ENCODE assay signal across 26 mouse cellular contexts in the genomic region with DNA sequence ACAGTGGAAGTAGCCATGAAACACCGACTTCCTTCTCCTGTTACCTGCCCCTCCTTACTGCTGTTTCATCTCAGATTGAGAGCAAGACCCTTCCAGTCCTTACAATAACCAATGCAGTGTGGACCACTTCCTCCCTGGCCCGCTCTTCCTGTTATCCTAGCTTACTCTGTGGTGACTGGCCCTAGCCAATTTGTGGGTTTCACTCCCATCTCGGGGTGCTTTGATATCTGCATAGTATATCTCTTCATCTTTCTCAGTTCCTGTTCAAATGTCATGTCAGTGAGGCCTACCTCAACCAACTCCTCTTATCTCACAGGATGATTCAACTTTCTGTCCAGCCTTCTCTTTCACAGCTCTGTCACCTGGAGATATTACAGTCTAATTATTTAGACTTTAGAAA. TPM values are rescaled to one million over a fixed set of nuclear protein-coding genes. Genes with fewer than 3 reads are reported as not detected.
DNase-seq lines count a peak whose midpoint lies in the region; ATAC-seq and TF ChIP-seq lines count a peak whose summit lies in the region.
"Had no signal": no experiment of that assay in that cellular context is flagged by ENCODE, and none has a peak within 500 bp of the region (broad histone marks: within the 10 kb centered on the region; RNA-seq: fewer than 3 reads in every experiment).

No protein-coding gene starts in this region.

- intact Hi-C loops in gastrocnemius, adult 2 months (cut with DNase I) = no loop called here

- peak; percentile 41 for DNase-seq in thymus, postnatal 0 days (ENCODE audit: low spot score)
- DNase-seq in thymus, postnatal 4 days = no peak
- DNase-seq in MEL (ENCODE audit: low read depth, low spot score) = peak; percentile 37
- DNase-seq in induced T-regulatory cell, adult 2 months (ENCODE audit: low read depth) = peak; percentile 85
- DNase-seq in natural killer cell, adult 2 months (ENCODE audit: low spot score in 2 of 2) = peak; percentile 39 to 54
- DNase-seq in lung, postnatal 25 days (ENCODE audit: low spot score) = no peak
- no peak for DNase-seq in gastrocnemius, adult 2 months
- DNase-seq: adrenal gland, adult 8-10 months; cerebellum, adult 2 months; cerebellum, postnatal 25 days; gastrocnemius, postnatal 25 days; heart, adult 2 months; heart, postnatal 14 days; kidney, adult 9 months; kidney, postnatal 25 days; liver, postnatal 0 days had no signal

- no peak overlapping the region for H3K4me3 ChIP-seq in MEL (ENCODE audit: control insufficient read depth in 1 of 2, insufficient read depth in 1 of 2, low read depth in 2 of 2, low read length in 2 of 2)
- H3K4me3 ChIP-seq in kidney, embryonic 14.5 days (ENCODE audit: low read length) = no peak overlapping the region
- H3K4me3 ChIP-seq in gastrocnemius, adult 2 months = no peak overlapping the region
- H3K4me3 ChIP-seq: forebrain, embryonic 13.5 days; heart, adult 2 months; heart, embryonic 13.5 days; hindbrain, embryonic 12.5 days; limb, embryonic 12.5 days; megakaryocyte, embryonic 14.5 days; midbrain, embryonic 13.5 days; neural tube, embryonic 13.5 days had no signal

- TF ChIP-seq POLR2A in MEL (IDR thresholded peaks at IDR 0.05; ENCODE audit: control insufficient read depth in 1 of 2, insufficient read depth in 1 of 2, low read depth in 1 of 2, low read length in 2 of 2, poor library complexity in 1 of 2) = no peak

- no peaks in the 10 kb centered on the region; a peak in 1 of 4 replicates for H3K27me3 ChIP-seq in MEL (ENCODE audit: control insufficient read depth in 1 of 2, insufficient read depth in 2 of 2, low read length in 2 of 2)
- no peaks in the 10 kb centered on the region for H3K27me3 ChIP-seq in kidney, embryonic 14.5 days (ENCODE audit: control insufficient read depth, insufficient read depth, low read length)
- H3K27me3 ChIP-seq: forebrain, embryonic 13.5 days; heart, embryonic 13.5 days; hindbrain, embryonic 12.5 days; limb, embryonic 12.5 days; midbrain, embryonic 13.5 days; neural tube, embryonic 13.5 days had no signal

- no peak for TF ChIP-seq CTCF in MEL (IDR thresholded peaks at IDR 0.05 in 2 of 3, conservative IDR thresholded peaks at IDR 0.05 in 1 of 3; ENCODE audit: control insufficient read depth in 1 of 3, insufficient read depth in 1 of 3, low read depth in 2 of 3, low read length in 3 of 3, poor library complexity in 1 of 3, severe bottlenecking in 1 of 3)
- no peak for TF ChIP-seq CTCF in gastrocnemius, adult 2 months (IDR thresholded peaks at IDR 0.05)

- TF ChIP-seq EP300 in MEL (IDR thresholded peaks at IDR 0.05; ENCODE audit: low read depth in 1 of 2, low read length in 2 of 2) = peak; percentile 47 to 52

- 80% methylated on average over 3 of the region's 3 CpGs for WGBS in kidney, embryonic 14.5 days

- H3K27ac ChIP-seq in MEL (ENCODE audit: control insufficient read depth, low read depth, low read length) = 0 out of 2 replicates have a peak overlapping the region, but pooled peaks have one; percentile 20
- no peak overlapping the region for H3K27ac ChIP-seq in kidney, embryonic 14.5 days (ENCODE audit: low read depth, low read length)
- no peak overlapping the region for H3K27ac ChIP-seq in gastrocnemius, adult 2 months
- H3K27ac ChIP-seq: forebrain, embryonic 13.5 days; heart, adult 2 months; heart, embryonic 13.5 days; hindbrain, embryonic 12.5 days; limb, embryonic 12.5 days; midbrain, embryonic 13.5 days; neural tube, embryonic 13.5 days had no signal

- H3K4me2 ChIP-seq in kidney, embryonic 14.5 days (replicated peaks; ENCODE audit: low read depth, low read length) = no peak overlapping the region
- H3K4me2 ChIP-seq: forebrain, embryonic 13.5 days; heart, embryonic 13.5 days; hindbrain, embryonic 12.5 days; limb, embryonic 12.5 days; liver, embryonic 11.5 days; midbrain, embryonic 13.5 days; neural tube, embryonic 13.5 days had no signal

- H3K9ac ChIP-seq in MEL (ENCODE audit: control insufficient read depth, low read depth, low read length, poor library complexity, severe bottlenecking) = no peak overlapping the region
- no peak overlapping the region for H3K9ac ChIP-seq in kidney, embryonic 14.5 days (ENCODE audit: low read depth, low read length)
- H3K9ac ChIP-seq: forebrain, embryonic 13.5 days; heart, embryonic 13.5 days; hindbrain, embryonic 12.5 days; limb, embryonic 12.5 days; liver, postnatal 0 days; midbrain, embryonic 13.5 days; neural tube, embryonic 13.5 days had no signal

- H3K79me2 ChIP-seq in MEL (ENCODE audit: control insufficient read depth, insufficient read depth, low read length, poor library complexity) = no peaks in the 10 kb centered on the region

- H3K4me1 ChIP-seq in MEL (ENCODE audit: control insufficient read depth in 1 of 2, insufficient read depth in 2 of 2, low read length in 2 of 2) = peaks cover 0 to 3% of the 10 kb centered on the region in 2 experiments; a peak in 2 of 4 replicates
- no peaks in the 10 kb centered on the region for H3K4me1 ChIP-seq in kidney, embryonic 14.5 days (ENCODE audit: control insufficient read depth, insufficient read depth, low read length)
- H3K4me1 ChIP-seq: forebrain, embryonic 13.5 days; hindbrain, embryonic 12.5 days; limb, embryonic 12.5 days; midbrain, embryonic 13.5 days; neural tube, embryonic 13.5 days had no signal

- TF ChIP-seq RAD21 in MEL (IDR thresholded peaks at IDR 0.05; ENCODE audit: low read depth, low read length) = no peak

- ATAC-seq in kidney, embryonic 14.5 days (ENCODE audit: low FRiP score, low TSS enrichment) = no peak
- ATAC-seq: forebrain, embryonic 13.5 days; liver, postnatal 0 days; lung, postnatal 0 days; midbrain, embryonic 13.5 days had no signal

- no peaks in the 10 kb centered on the region for H3K9me3 ChIP-seq in MEL (replicated peaks; ENCODE audit: insufficient read depth, low read length)
- H3K9me3 ChIP-seq in kidney, embryonic 14.5 days (ENCODE audit: control insufficient read depth, low read length) = no peaks in the 10 kb centered on the region
- H3K9me3 ChIP-seq: forebrain, embryonic 13.5 days; heart, embryonic 13.5 days; hindbrain, embryonic 12.5 days; limb, embryonic 12.5 days; megakaryocyte, embryonic 14.5 days; midbrain, embryonic 13.5 days; neural tube, embryonic 13.5 days had no signal

- no peaks in the 10 kb centered on the region for H3K36me3 ChIP-seq in MEL (ENCODE audit: control insufficient read depth in 1 of 2, insufficient read depth in 2 of 2, low read length in 2 of 2)
- no peaks in the 10 kb centered on the region for H3K36me3 ChIP-seq in kidney, embryonic 14.5 days (ENCODE audit: control insufficient read depth, insufficient read depth, low read length)
- H3K36me3 ChIP-seq: heart, embryonic 13.5 days; hindbrain, embryonic 12.5 days; limb, embryonic 12.5 days; midbrain, embryonic 13.5 days; neural tube, embryonic 13.5 days had no signal

TF ChIP-seq in MEL, 35 proteins besides CTCF, POLR2A, EP300 and RAD21:
- TF ChIP-seq ETS1 (IDR thresholded peaks at IDR 0.05; ENCODE audit: low read depth, low read length) (peak; percentile 45), RCOR1 (IDR thresholded peaks at IDR 0.05; ENCODE audit: low read depth, low read length) (no peak), SMC3 (IDR thresholded peaks at IDR 0.05; ENCODE audit: low read depth, low read length) (no peak), TCF12 (IDR thresholded peaks at IDR 0.05; ENCODE audit: low read depth, low read length) (peak; percentile 21; the same call in 1 of the 2 replicates), BHLHE40 (IDR thresholded peaks at IDR 0.05; ENCODE audit: borderline replicate concordance, low read depth, low read length) (no peak), POLR2AphosphoS5 (IDR thresholded peaks at IDR 0.05; ENCODE audit: borderline replicate concordance, low read depth, low read length) (no peak), KAT2A (conservative IDR thresholded peaks at IDR 0.05; ENCODE audit: low read depth, low read length) (no peak), MAX (IDR thresholded peaks at IDR 0.05; ENCODE audit: low read length) (no peak), GATA1 (IDR thresholded peaks at IDR 0.05; ENCODE audit: low read depth, low read length) (peak; percentile 66), SIN3A (IDR thresholded peaks at IDR 0.05; ENCODE audit: low read length) (no peak), MEF2A (IDR thresholded peaks at IDR 0.05; ENCODE audit: extremely low read depth, insufficient replicate concordance, low read depth, low read length, poor library complexity, severe bottlenecking) (no peak), ZC3H11A (IDR thresholded peaks at IDR 0.05; ENCODE audit: low read depth, low read length) (no peak)

RNA-seq across cellular contexts. Expression of gene Sytl2, which starts 42.9 kb away (rescaled TPM):
- polyA plus RNA-seq in thymus, postnatal 0 days (2015; fragmentation: Nextera tagmentation; extraction: Ambion mirVana) = 6.1 and 6.8 TPM in 2 replicates
- total RNA-seq in MEL (2012; rRNA removed) = not detected in 2 replicates
- not detected for polyA plus RNA-seq in MEL (2012; ENCODE audit: insufficient read depth in 1 of 2, insufficient read length in 2 of 2, low read depth in 1 of 2, low replicate concordance in 2 of 2, missing spikeins in 1 of 2)
- polyA plus RNA-seq in kidney, embryonic 14.5 days (2014; fragmentation: Nextera tagmentation; extraction: Ambion mirVana) = 3.8 and 9.2 TPM in 2 replicates
- total RNA-seq in gastrocnemius, adult 2 months (2021) = 1 to 10 TPM; 3.3 to 3.7 TPM

Comparison
In these comparisons a context has a peak if more than half of its experiments do, and no peak if none do; other contexts are left out.
1. DNase-seq: peak in thymus, postnatal 0 days (single experiment), MEL (single experiment), induced T-regulatory cell, adult 2 months (single experiment) and natural killer cell, adult 2 months (2 of 2); none in thymus, postnatal 4 days (single experiment), lung, postnatal 25 days (single experiment) and gastrocnemius, adult 2 months (single experiment).